Mouse (Mus musculus) forebrain, embryonic 10.5 days (tissue): ENCODE measurements around the gene Il20rb. TPM values are rescaled to one million over a fixed set of nuclear protein-coding genes. Genes with fewer than 3 reads are reported as not detected.

Source experiments
- DNase-seq: peaks from one replicate; pipeline ENCODE4 v3.0.0-alpha.2; 2017; ENCODE audit warnings: low spot score; ENCODE audit errors: extremely low spot score
- H3K27ac ChIP-seq: fragments of 300-500 bp; sonication (generic); 2 replicates; pipeline ENCODE4 v1.5.1; 2016; ENCODE audit warnings: mild to moderate bottlenecking
- H3K27me3 ChIP-seq: fragments of 300-500 bp; sonication (generic); 2 replicates; pipeline ENCODE4 v1.6.1; 2016; ENCODE audit warnings: mild to moderate bottlenecking; ENCODE audit not compliant: poor library complexity, severe bottlenecking
- H3K36me3 ChIP-seq: fragments of 300-500 bp; sonication (generic); replicated peaks from 2 replicates; pipeline ENCODE4 v1.6.1; 2016; ENCODE audit warnings: mild to moderate bottlenecking, moderate library complexity
- H3K4me1 ChIP-seq: fragments of 300-500 bp; sonication (generic); 2 replicates; pipeline ENCODE4 v1.6.1; 2016
- H3K4me3 ChIP-seq: fragments of 300-500 bp; sonication (generic); 2 replicates; pipeline ENCODE4 v1.5.1; 2016; ENCODE audit warnings: mild to moderate bottlenecking, moderate library complexity
- H3K9me3 ChIP-seq: fragments of 300-500 bp; sonication (generic); 2 replicates; pipeline ENCODE4 v1.6.1; 2016; ENCODE audit warnings: mild to moderate bottlenecking, moderate library complexity
- WGBS: fragments of 180-500 bp; shearing (Covaris S2); methylation state at CpG from one replicate; pipeline ENCODE4 v1.1.7; 2016; 5-methylcytosine and 5-hydroxymethylcytosine counted together
- polyA plus RNA-seq: library from polyadenylated mRNA; unstranded; fragments of >200 nt; fragmentation: Nextera tagmentation; extraction: Ambion mirVana; gene quantifications from 2 replicates; pipeline ENCODE4 v1.2.1, GENCODE M21; 2016

The Il20rb gene
- polyA plus RNA-seq, 1 experiment from 2014 or later = 1.8 TPM

DNA sequence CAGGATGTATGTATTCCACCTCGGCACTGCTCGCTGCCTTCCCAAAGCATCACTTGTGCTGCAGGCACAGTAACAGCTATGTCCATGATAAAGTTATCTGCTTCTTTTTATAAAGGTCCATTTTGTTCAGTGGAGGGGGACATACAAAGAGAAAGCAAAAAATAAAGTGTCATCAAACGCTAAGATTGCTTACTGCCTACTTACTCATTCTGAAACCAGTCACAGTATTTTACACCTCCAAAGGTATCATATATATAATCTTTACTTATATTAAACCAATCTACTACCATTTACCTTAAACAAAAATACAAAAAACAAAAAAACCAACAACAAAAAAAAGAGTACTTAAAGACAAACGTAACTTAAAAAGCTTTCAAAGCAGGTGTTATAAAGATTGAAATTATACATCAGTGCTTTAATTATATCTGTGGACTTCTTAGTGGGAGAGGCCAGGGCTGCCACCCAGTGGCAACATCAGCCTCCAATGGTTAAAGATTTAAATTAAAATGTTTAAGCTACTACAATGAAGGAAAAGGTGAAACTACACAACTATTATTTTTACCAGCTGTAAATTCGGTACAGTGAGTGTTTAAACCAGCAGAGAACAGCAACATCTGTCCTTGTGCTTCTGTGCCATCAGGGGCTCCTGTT lies 7.1 kb upstream of the Il20rb start:
- DNase-seq = no peak
- no peak overlapping the region for H3K27ac ChIP-seq
- H3K4me3 ChIP-seq = no peak overlapping the region
- 96% methylated on average over 5 of the region's 5 CpGs for WGBS
- no peaks in the 10 kb centered on the region for H3K4me1 ChIP-seq
- no peaks in the 10 kb centered on the region for H3K9me3 ChIP-seq
- peaks cover 34% of the 10 kb centered on the region for H3K36me3 ChIP-seq
- no peaks in the 10 kb centered on the region for H3K27me3 ChIP-seq

DNA sequence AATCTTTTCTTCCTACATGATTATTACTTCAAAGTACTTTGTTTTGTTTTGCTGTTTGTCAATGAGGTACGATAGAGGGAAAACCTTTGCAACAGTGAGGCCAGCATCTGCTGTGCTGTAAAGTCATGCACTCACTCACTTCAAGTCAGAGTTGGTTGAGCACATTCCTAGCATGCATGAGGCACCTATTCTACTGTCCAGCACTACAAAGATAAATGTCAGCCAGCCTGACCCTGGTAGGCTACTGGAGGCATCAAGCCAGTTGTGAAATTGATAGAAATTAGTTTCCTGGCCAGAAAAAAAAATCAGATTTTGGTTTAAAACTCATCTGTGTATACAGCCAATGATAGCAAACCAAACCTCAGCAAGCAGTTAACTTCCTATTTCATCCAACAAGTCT lies 4.8 kb upstream of the Il20rb start:
- Histone ChIP-seq H3K9me3 (no peaks in the 10 kb centered on the region), H3K4me3 (no peak overlapping the region), H3K27me3 (no peaks in the 10 kb centered on the region), H3K36me3 (peaks cover 29% of the 10 kb centered on the region), H3K27ac (no peak overlapping the region), H3K4me1 (peaks cover 3% of the 10 kb centered on the region; the same call in 1 of the 2 replicates)
- 96% methylated on average over 1 of the region's 1 CpGs for WGBS
- DNase-seq = no peak

DNA sequence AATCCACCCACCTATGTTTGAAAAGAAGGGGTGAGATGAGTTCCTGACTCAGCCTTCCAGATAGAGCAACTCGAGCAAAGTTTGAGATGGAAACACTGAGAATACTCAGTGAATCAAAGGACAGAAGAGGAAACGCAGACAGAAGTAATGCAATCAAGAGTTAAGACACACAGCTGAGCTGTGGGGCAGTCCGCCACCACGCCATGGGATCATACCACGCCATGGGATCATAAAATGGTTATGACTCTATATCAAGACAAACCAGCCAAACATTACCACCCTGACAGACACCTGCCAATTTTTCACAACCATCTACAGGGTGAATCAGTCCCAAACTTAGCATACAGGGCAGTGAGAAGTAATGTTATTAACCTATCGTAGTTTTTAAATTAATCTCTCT lies 2.4 kb upstream of the Il20rb start:
- Histone ChIP-seq H3K27me3 (no peaks in the 10 kb centered on the region), H3K36me3 (peaks cover 25% of the 10 kb centered on the region)

DNA sequence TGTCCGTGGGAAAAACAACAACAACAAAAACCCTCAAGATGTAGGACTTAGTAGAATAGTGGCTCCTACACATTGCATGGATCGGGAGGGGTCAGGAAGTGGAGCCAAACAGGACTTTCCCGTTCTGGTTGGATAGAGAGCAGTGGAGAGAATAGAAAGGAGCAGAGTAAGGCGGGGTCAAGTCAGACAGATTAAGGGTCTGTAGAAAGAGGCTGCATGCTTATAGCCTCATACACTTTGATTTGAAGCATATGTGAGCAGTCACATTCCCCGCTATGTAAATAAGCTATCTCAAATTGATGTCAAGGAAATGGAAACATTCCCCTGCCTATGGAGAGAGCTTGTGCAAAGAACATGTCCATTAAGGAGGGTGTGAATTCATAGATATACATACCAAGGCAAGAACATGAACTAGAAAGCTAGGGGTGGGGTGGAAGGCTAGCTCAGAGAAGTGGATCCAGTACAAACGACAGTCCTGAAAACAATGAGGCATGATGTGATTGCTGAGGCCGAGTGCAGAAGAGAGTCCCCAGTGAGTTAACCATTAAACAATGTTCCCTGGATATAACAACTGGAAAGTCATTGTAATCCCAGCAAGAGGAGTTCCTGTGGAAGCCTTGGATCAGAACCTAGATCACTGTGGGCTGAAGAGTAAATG lies 1.6 kb upstream of the Il20rb start:
- DNase-seq = no peak
- WGBS = 78% methylated on average over 7 of the region's 7 CpGs
- Histone ChIP-seq H3K4me3 (no peak overlapping the region), H3K27me3 (no peaks in the 10 kb centered on the region), H3K9me3 (no peaks in the 10 kb centered on the region), H3K4me1 (peaks cover 5% of the 10 kb centered on the region; the same call in 1 of the 2 replicates), H3K36me3 (peaks cover 23% of the 10 kb centered on the region), H3K27ac (no peak overlapping the region)

More for the DNA sequence above, 2.4 kb upstream of the Il20rb start:
- 95% methylated on average over 6 of the region's 6 CpGs for WGBS
- H3K27ac ChIP-seq = no peak overlapping the region
- DNase-seq = no peak
- H3K4me1 ChIP-seq = peaks cover 5% of the 10 kb centered on the region; the same call in 1 of the 2 replicates
- no peak overlapping the region for H3K4me3 ChIP-seq
- no peaks in the 10 kb centered on the region for H3K9me3 ChIP-seq

DNA sequence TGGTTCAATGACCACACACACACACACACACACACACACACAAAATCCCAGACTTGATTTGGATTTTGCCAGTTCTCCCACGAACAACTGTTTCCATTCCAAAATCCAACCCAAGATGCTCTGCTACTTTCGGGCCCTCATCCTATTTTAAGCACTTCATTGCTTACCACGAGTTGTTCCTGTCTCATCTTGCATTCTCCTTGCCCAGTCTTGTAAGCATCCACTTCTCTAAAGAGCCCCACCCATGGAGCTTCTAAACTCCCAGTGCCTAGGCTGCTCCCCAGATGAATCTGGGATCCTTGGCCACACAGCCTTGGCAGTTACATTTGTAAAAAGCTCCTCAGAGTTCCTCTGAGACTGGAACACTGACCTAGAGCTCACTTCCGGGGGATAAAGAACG lies 3.3 kb downstream of the Il20rb start:
- H3K9me3 ChIP-seq = no peaks in the 10 kb centered on the region
- no peak overlapping the region for H3K4me3 ChIP-seq
- peaks cover 13% of the 10 kb centered on the region for H3K36me3 ChIP-seq
- 89% methylated on average over 5 of the region's 5 CpGs for WGBS
- no peaks in the 10 kb centered on the region for H3K27me3 ChIP-seq
- H3K27ac ChIP-seq = no peak overlapping the region
- DNase-seq = no peak
- peaks cover 5% of the 10 kb centered on the region; the same call in 1 of the 2 replicates for H3K4me1 ChIP-seq

DNA sequence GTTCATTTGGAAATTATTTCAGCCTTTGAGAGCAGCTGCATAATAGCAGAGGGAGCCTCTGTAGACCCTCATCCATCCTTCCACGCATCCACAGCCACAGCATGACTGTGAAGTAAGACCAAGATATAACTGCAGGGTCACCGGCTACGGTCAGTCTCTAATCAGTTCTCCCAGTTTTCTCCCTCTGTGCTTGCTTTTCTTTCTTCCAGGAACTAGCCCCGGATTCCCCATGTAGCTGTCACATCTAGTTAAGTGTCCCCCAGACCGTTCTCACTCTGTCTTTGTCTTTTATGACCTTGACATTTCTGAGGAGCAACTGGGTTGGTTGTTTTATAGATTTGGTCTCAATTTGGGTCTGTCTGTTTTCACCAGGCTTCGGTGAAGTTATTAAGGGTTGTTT lies 5.0 kb downstream of the Il20rb start:
- Histone ChIP-seq H3K27ac (no peak overlapping the region), H3K27me3 (no peaks in the 10 kb centered on the region), H3K4me3 (no peak overlapping the region), H3K9me3 (peaks cover 4% of the 10 kb centered on the region), H3K4me1 (peaks cover 4% of the 10 kb centered on the region; the same call in 1 of the 2 replicates), H3K36me3 (peaks cover 16% of the 10 kb centered on the region)
- 90% methylated on average over 6 of the region's 6 CpGs for WGBS
- no peak for DNase-seq

DNA sequence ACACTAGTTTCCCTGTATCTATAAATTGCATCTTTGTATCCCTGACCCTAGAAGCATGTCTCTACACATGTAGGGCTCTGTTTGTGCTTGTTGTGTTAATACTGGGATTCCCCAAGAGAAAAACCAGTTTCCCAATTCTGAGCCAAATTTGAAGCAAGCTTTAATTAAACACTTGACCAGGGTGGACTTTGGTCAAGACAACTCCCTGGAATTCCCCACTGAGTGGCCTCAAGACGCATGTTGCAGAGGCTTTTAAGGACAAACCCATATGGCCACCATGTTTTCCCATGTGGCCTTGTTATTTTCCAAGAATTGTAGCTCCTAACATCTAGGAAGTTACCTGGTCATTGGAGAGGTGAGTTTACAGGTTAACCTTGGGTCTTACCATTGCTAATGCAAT lies 12.5 kb downstream of the Il20rb start:
- 87% methylated on average over 1 of the region's 1 CpGs for WGBS
- peaks cover 10% of the 10 kb centered on the region; the same call in 1 of the 2 replicates for H3K36me3 ChIP-seq
- H3K9me3 ChIP-seq = peaks cover 4% of the 10 kb centered on the region
- no peak overlapping the region for H3K27ac ChIP-seq
- 0 out of 2 replicates have a peak, but pooled peaks cover 5% of the 10 kb centered on the region for H3K4me1 ChIP-seq
- H3K27me3 ChIP-seq = no peaks in the 10 kb centered on the region
- no peak for DNase-seq
- H3K4me3 ChIP-seq = no peak overlapping the region

DNA sequence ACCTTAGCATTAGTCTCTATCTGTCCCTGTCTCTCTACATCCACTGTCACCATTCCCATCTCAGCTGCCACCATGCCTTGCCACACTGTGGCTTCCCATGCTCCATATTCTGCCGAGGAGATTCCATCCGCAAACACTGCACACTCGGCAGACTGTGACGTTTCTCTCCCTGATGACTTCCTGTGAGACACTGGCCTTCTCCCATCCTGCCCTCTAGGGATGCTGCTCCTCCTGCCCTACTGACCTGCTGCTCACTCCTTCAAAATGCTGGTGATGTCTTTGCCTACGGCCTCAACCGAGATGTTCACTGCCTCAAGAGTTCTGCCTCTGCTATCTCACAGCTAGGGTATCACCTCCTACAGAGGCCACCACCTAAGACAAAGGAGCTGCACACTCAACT lies 13.2 kb downstream of the Il20rb start:
- Histone ChIP-seq H3K4me1 (0 out of 2 replicates have a peak, but pooled peaks cover 5% of the 10 kb centered on the region), H3K27me3 (no peaks in the 10 kb centered on the region), H3K4me3 (no peak overlapping the region), H3K36me3 (peaks cover 8% of the 10 kb centered on the region; the same call in 1 of the 2 replicates), H3K27ac (no peak overlapping the region), H3K9me3 (peaks cover 4% of the 10 kb centered on the region)
- no peak for DNase-seq
- WGBS = 89% methylated on average over 6 of the region's 6 CpGs

DNA sequence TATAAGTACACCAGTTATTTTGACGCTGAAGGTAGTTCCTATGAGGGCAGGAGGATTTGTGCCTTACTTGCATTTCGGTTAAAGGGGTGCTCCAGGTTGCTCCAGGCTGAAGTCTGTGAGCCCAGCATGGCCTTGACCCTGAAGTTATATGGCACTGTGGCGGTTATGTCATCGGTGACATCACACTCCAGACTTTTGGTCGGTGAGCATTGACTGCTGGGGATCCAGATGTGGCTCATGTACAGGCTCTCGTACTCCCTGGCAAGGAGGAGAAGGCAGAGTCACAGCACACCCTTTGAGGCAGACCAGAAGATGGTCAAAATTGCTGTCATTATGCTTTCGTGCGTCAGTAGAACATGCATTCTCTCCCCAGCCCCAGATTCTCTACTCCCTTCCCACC lies 13.7 kb downstream of the Il20rb start:
- peaks cover 8% of the 10 kb centered on the region for H3K36me3 ChIP-seq
- H3K27me3 ChIP-seq = no peaks in the 10 kb centered on the region
- H3K27ac ChIP-seq = no peak overlapping the region
- 93% methylated on average over 8 of the region's 8 CpGs for WGBS
- H3K9me3 ChIP-seq = peaks cover 4% of the 10 kb centered on the region
- no peak for DNase-seq
- 0 out of 2 replicates have a peak, but pooled peaks cover 5% of the 10 kb centered on the region for H3K4me1 ChIP-seq
- H3K4me3 ChIP-seq = no peak overlapping the region

DNA sequence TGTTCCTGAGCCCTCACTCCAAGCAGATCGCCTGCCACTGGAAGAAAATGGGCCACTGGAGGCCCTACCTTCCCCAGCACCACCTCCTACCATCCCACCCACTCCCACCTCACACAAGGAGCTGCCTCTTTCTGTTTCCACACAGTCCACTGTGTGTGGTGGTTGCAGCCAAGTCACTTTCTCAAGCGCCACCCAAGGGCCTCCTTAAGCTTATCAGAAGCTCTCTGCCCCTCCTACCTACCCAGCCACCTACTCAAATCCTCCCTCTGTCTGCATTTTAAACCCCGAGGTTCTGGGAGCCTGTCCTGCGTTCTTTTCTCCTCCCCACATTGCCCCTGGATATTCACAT lies 15.0 kb downstream of the Il20rb start:
- no peak overlapping the region for H3K4me3 ChIP-seq
- WGBS = 75% methylated on average over 4 of the region's 4 CpGs
- DNase-seq = no peak
- 0 out of 2 replicates have a peak overlapping the region, but pooled peaks have one; percentile 4 for H3K27ac ChIP-seq
- no peaks in the 10 kb centered on the region for H3K27me3 ChIP-seq
- H3K4me1 ChIP-seq = 0 out of 2 replicates have a peak, but pooled peaks cover 5% of the 10 kb centered on the region
- no peaks in the 10 kb centered on the region for H3K9me3 ChIP-seq
- peaks cover 13% of the 10 kb centered on the region for H3K36me3 ChIP-seq

DNA sequence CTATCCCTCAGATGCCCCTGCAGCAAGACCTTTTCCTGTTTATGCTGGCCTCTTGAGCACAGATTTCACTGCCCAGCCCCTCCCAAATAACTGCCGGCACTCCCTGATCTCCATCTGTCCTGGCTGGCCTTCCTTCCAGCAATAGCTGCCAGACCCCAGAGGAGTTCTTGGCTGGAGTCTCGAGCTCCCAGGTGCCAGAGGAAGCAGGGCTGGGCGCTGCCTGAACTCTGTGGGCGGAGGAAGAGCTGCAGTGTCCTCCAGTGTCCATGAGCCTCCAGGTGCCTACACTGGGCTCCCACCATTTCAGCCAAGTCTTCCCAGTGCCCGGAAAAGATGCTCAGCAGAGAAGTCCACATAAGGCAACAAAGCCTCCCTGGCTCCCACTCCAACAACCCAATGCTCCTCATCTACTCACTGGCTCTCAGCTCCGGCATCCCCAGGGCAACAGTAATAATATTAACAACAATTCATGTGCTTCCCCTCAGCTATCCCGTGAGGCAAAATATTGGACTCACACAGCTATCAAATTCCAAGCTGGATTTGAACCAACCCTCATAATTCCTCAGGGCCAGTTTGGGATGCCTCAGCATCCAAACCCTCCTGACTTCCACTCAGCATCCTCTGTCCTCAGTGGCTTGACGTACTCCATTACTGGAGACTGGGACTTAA lies 15.5 kb downstream of the Il20rb start:
- Histone ChIP-seq H3K9me3 (no peaks in the 10 kb centered on the region), H3K4me3 (no peak overlapping the region), H3K36me3 (peaks cover 14% of the 10 kb centered on the region), H3K4me1 (0 out of 2 replicates have a peak, but pooled peaks cover 5% of the 10 kb centered on the region), H3K27me3 (no peaks in the 10 kb centered on the region), H3K27ac (peak overlapping the region; percentile 4; the same call in 1 of the 2 replicates)
- 73% methylated on average over 8 of the region's 8 CpGs for WGBS
- no peak for DNase-seq

DNA sequence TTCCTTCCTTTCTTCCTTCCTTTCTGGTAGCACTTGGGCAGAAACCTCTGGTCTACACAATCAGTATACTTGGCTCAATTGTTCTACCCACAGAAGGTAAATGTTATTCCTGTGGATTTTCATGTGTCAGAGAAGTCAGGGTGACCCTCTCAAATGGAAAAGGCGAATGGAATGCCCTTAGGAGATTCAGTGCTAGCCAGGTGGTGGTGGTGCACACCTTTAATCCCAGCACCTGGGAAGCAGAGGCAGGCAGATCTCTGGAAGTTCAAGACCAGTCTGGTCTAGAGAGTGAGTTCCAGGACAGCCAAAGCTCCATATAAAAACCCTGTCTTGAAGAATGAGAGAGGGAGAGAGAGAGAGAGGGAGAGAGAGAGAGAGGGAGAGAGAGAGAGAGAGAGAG lies 16.4 kb downstream of the Il20rb start:
- Histone ChIP-seq H3K4me1 (0 out of 2 replicates have a peak, but pooled peaks cover 5% of the 10 kb centered on the region), H3K36me3 (peaks cover 22% of the 10 kb centered on the region), H3K9me3 (no peaks in the 10 kb centered on the region), H3K4me3 (no peak overlapping the region), H3K27me3 (no peaks in the 10 kb centered on the region), H3K27ac (no peak overlapping the region)
- 79% methylated on average over 1 of the region's 1 CpGs for WGBS
- DNase-seq = no peak

DNA sequence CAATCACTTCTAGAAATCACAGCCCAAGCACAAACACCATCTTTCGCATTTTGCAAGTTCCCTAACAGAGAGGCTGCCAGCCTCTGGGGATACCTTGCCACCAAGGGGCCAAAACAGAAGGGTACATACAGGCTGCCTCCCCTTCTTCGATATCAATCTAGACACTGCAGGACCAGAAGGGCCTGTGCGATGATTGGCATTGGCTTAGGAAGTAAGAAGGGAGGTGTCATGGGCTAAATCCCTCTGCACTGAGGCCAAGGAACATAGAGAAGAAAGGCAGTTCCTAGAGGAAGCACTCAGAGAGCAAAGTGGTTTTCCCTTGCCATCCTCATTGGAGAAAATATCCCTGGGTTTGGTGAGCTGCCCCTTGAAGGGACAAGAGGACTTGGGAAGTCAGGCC lies 16.9 kb downstream of the Il20rb start:
- 0 out of 2 replicates have a peak, but pooled peaks cover 5% of the 10 kb centered on the region for H3K4me1 ChIP-seq
- no peaks in the 10 kb centered on the region for H3K9me3 ChIP-seq
- no peak overlapping the region for H3K4me3 ChIP-seq
- WGBS = 93% methylated on average over 3 of the region's 3 CpGs
- DNase-seq = no peak
- peaks cover 22% of the 10 kb centered on the region for H3K36me3 ChIP-seq
- no peak overlapping the region for H3K27ac ChIP-seq
- H3K27me3 ChIP-seq = no peaks in the 10 kb centered on the region
